8 mouse cellular contexts compared by ENCODE assay signal in genomic region chr9:70863299-70863698, GRCm38 (mm10).
DNase-seq lines count a peak whose midpoint lies in the region; ATAC-seq lines count a peak whose summit lies in the region.

No protein-coding gene starts in this region.

- DNase-seq in forebrain, embryonic 14.5 days (ENCODE audit: low spot score): no peak
- peak; percentile 29 for DNase-seq in c-Kit-positive CD71-positive TER-119-positive erythroid progenitor cells, embryonic 14.5 days (ENCODE audit: low spot score)
- DNase-seq in hindbrain, embryonic 14.5 days (ENCODE audit: low spot score): no peak
- no peak for DNase-seq in liver, embryonic 11.5 days (ENCODE audit: low spot score)
- DNase-seq in skeletal muscle tissue, adult 2 months (ENCODE audit: low read depth, low spot score): peak; percentile 41
- DNase-seq in layer of hippocampus, postnatal 10 days (ENCODE audit: low spot score in 2 of 2): no peak

- H3K9ac ChIP-seq in forebrain, embryonic 13.5 days: no peak overlapping the region
- H3K9ac ChIP-seq in forebrain, embryonic 14.5 days (ENCODE audit: low read length): no peak overlapping the region
- no peak overlapping the region for H3K9ac ChIP-seq in hindbrain, embryonic 14.5 days
- no peak overlapping the region; the same call in 1 of the 2 replicates for H3K9ac ChIP-seq in liver, embryonic 11.5 days (ENCODE audit: low read depth, low read length)

- WGBS in forebrain, embryonic 13.5 days: 55% methylated on average over 8 of the region's 8 CpGs
- WGBS in forebrain, embryonic 14.5 days: 64% methylated on average over 8 of the region's 8 CpGs
- 22% methylated on average over 8 of the region's 8 CpGs for whole genome bisulfite sequencing in hindbrain, embryonic 14.5 days
- WGBS in liver, embryonic 11.5 days: 41% methylated on average over 8 of the region's 8 CpGs

- H3K4me1 ChIP-seq in forebrain, embryonic 13.5 days: no peaks in the 10 kb centered on the region
- H3K4me1 ChIP-seq in forebrain, embryonic 14.5 days (ENCODE audit: control insufficient read depth, insufficient read depth, low read length): no peaks in the 10 kb centered on the region
- H3K4me1 ChIP-seq in hindbrain, embryonic 14.5 days (replicated peaks; ENCODE audit: control insufficient read depth, insufficient read depth, low read length): no peaks in the 10 kb centered on the region
- peaks cover 18% of the 10 kb centered on the region for H3K4me1 ChIP-seq in liver, embryonic 11.5 days (replicated peaks; ENCODE audit: control insufficient read depth, insufficient read depth, low read length)

- H3K36me3 ChIP-seq in forebrain, embryonic 13.5 days (ENCODE audit: poor library complexity, severe bottlenecking): no peaks in the 10 kb centered on the region
- no peaks in the 10 kb centered on the region for H3K36me3 ChIP-seq in forebrain, embryonic 14.5 days (ENCODE audit: control insufficient read depth, insufficient read depth, low read length)
- no peaks in the 10 kb centered on the region for H3K36me3 ChIP-seq in hindbrain, embryonic 14.5 days (replicated peaks; ENCODE audit: control insufficient read depth, insufficient read depth)
- H3K36me3 ChIP-seq in liver, embryonic 11.5 days (ENCODE audit: control insufficient read depth, insufficient read depth, low read length): no peaks in the 10 kb centered on the region

- peak overlapping the region; percentile 25; the same call in 1 of the 2 replicates for H3K27ac ChIP-seq in forebrain, embryonic 13.5 days
- no peak overlapping the region for H3K27ac ChIP-seq in forebrain, embryonic 14.5 days (ENCODE audit: low read depth, low read length)
- H3K27ac ChIP-seq in hindbrain, embryonic 14.5 days: 0 out of 2 replicates have a peak overlapping the region, but pooled peaks have one; percentile 20
- peak overlapping the region; percentile 40; the same call in 1 of the 2 replicates for H3K27ac ChIP-seq in liver, embryonic 11.5 days (ENCODE audit: low read depth, low read length)

- no peak for ATAC-seq in forebrain, embryonic 13.5 days
- ATAC-seq in forebrain, embryonic 14.5 days: no peak
- no peak for ATAC-seq in hindbrain, embryonic 14.5 days (ENCODE audit: low FRiP score)
- ATAC-seq in liver, embryonic 11.5 days (replicated peaks; ENCODE audit: low FRiP score): peak; percentile 54; the same call in 1 of the 2 replicates
- no peak for ATAC-seq in inflammation-experienced regulatory T-cells, adult 6 months

- no peak overlapping the region for H3K4me3 ChIP-seq in forebrain, embryonic 13.5 days
- no peak overlapping the region for H3K4me3 ChIP-seq in forebrain, embryonic 14.5 days (ENCODE audit: low read depth, low read length)
- no peak overlapping the region for H3K4me3 ChIP-seq in hindbrain, embryonic 14.5 days (replicated peaks; ENCODE audit: low read length)
- H3K4me3 ChIP-seq in liver, embryonic 11.5 days (ENCODE audit: low read depth, low read length): no peak overlapping the region

- H3K4me2 ChIP-seq in forebrain, embryonic 13.5 days: no peak overlapping the region
- H3K4me2 ChIP-seq in forebrain, embryonic 14.5 days (ENCODE audit: low read length): no peak overlapping the region
- H3K4me2 ChIP-seq in hindbrain, embryonic 14.5 days (replicated peaks): no peak overlapping the region
- no peak overlapping the region for H3K4me2 ChIP-seq in liver, embryonic 11.5 days

- no peaks in the 10 kb centered on the region for H3K27me3 ChIP-seq in forebrain, embryonic 13.5 days
- H3K27me3 ChIP-seq in forebrain, embryonic 14.5 days (replicated peaks; ENCODE audit: control insufficient read depth, insufficient read depth, low read length): no peaks in the 10 kb centered on the region
- no peaks in the 10 kb centered on the region for H3K27me3 ChIP-seq in hindbrain, embryonic 14.5 days (ENCODE audit: control insufficient read depth, insufficient read depth, low read length)
- no peaks in the 10 kb centered on the region for H3K27me3 ChIP-seq in liver, embryonic 11.5 days (replicated peaks; ENCODE audit: control insufficient read depth, insufficient read depth, low read length)

- no peaks in the 10 kb centered on the region for H3K9me3 ChIP-seq in forebrain, embryonic 13.5 days (replicated peaks)
- H3K9me3 ChIP-seq in forebrain, embryonic 14.5 days (replicated peaks; ENCODE audit: control insufficient read depth, low read length): no peaks in the 10 kb centered on the region
- H3K9me3 ChIP-seq in hindbrain, embryonic 14.5 days (ENCODE audit: control insufficient read depth, low read length): no peaks in the 10 kb centered on the region
- no peaks in the 10 kb centered on the region for H3K9me3 ChIP-seq in liver, embryonic 11.5 days (ENCODE audit: control insufficient read depth, low read length)

Comparison
In these comparisons a context has a peak if more than half of its experiments do, and no peak if none do; other contexts are left out.
1. DNase-seq: peak in c-Kit-positive CD71-positive TER-119-positive erythroid progenitor cells, embryonic 14.5 days (single experiment) and skeletal muscle tissue, adult 2 months (single experiment); none in forebrain, embryonic 14.5 days (single experiment), hindbrain, embryonic 14.5 days (single experiment), liver, embryonic 11.5 days (single experiment) and layer of hippocampus, postnatal 10 days (0 of 2).